Mouse (Mus musculus) midbrain, embryonic 14.5 days (tissue): Measurements from ENCODE around the gene Rcc2. TPM values are rescaled to one million over a fixed set of nuclear protein-coding genes. Genes with fewer than 3 reads are reported as not detected.
A peak's percentile ranks its signal among the peaks of the same experiment; 100 is the strongest.

ENCODE experiments used
- ATAC-seq: fragments of 200-750 bp; cut with Nextera tagmentation; 2 replicates; pipeline ENCODE4 v1.8.0; 2017; ENCODE audit warnings: moderate number of reproducible peaks, moderate library complexity; ENCODE audit not compliant: low FRiP score, low TSS enrichment
- DNase-seq: peaks from one replicate; pipeline ENCODE4 v3.0.0-alpha.2; 2015
- H3K27ac ChIP-seq: fragments of 300-500 bp; sonication (generic); replicated peaks from 2 replicates; pipeline ENCODE4 v1.5.1; 2014; ENCODE audit warnings: mild to moderate bottlenecking, low read depth, low read length, moderate library complexity
- H3K27me3 ChIP-seq: fragments of 300-500 bp; sonication (generic); 2 replicates; pipeline ENCODE4 v1.6.1; 2014; ENCODE audit warnings: low read length, control low read depth, mixed read lengths; ENCODE audit not compliant: control insufficient read depth, insufficient read depth
- H3K36me3 ChIP-seq: fragments of 300-500 bp; sonication (generic); 2 replicates; pipeline ENCODE4 v1.6.1; 2014; ENCODE audit warnings: low read length, control low read depth; ENCODE audit not compliant: control insufficient read depth, insufficient read depth
- H3K4me1 ChIP-seq: fragments of 300-500 bp; sonication (generic); 2 replicates; pipeline ENCODE4 v1.6.1; 2014; ENCODE audit warnings: mild to moderate bottlenecking, antibody characterized with exemption, low read length, control low read depth; ENCODE audit not compliant: control insufficient read depth, insufficient read depth
- H3K4me2 ChIP-seq: fragments of 300-500 bp; sonication (generic); 2 replicates; pipeline ENCODE4 v1.6.1; 2014; ENCODE audit warnings: mild to moderate bottlenecking, low read length, moderate library complexity
- H3K4me3 ChIP-seq: fragments of 300-500 bp; sonication (generic); replicated peaks from 2 replicates; pipeline ENCODE4 v1.5.1; 2014; ENCODE audit warnings: low read depth, low read length
- H3K9ac ChIP-seq: fragments of 300-500 bp; sonication (generic); replicated peaks from 2 replicates; pipeline ENCODE4 v1.6.1; 2014; ENCODE audit warnings: mild to moderate bottlenecking, low read length, moderate library complexity
- H3K9me3 ChIP-seq: fragments of 300-500 bp; sonication (generic); 2 replicates; pipeline ENCODE4 v1.6.1; 2016; ENCODE audit warnings: low read length, control low read depth, mixed read lengths; ENCODE audit not compliant: control insufficient read depth
- WGBS: fragments of 180-500 bp; shearing (Covaris S2); extraction: QIAGEN DNeasy Blood & Tissue Kit; methylation state at CpG from one replicate; pipeline ENCODE4 v1.1.7; 2014; 5-methylcytosine and 5-hydroxymethylcytosine counted together
- polyA plus RNA-seq: library from polyadenylated mRNA; unstranded; fragments of >200 nt; fragmentation: Nextera tagmentation; extraction: Ambion mirVana; gene quantifications from 2 replicates; pipeline ENCODE4 v1.2.1, GENCODE M21; 2014

Gene Rcc2
- polyA plus RNA-seq, 1 experiment from 2014 or later = 21.5 TPM

DNA sequence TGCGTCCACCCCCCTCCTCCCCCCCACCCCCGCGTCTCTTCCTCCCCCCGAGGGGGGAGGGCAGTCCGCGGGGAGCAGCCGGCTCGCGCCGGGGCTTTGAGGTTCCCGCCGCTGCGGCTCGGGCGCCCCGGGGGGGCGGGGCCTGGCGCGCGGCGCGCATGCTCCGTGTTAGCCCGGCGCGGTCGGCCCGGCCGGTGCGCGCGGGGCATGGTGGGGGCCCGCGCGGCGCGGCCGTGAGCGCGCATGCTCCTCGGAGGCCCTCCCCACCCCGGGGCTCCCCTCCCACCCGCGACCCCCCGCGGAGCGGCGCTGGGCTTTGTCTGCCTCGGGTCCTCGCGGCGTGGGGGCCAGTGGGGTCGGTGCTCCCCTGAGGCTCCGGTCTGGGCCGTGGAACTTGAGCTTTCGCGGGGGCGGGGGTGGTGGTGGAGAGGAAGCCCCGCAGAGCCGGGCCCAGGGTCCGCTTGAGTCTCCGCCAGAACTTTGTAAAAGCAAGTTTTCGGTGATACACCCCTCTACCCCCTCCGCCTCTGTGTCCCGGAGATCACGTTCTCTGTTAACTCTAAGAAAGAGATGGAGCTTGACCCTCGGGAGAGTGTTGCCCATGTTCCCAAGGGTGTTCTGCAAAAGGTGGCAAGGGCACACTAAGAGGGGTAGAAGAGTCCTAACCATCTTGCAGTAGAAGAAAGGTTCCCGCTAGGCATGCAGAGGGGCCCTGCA lies 2.4 kb downstream of the Rcc2 start:
- under 1% methylated on average over 49 of the region's 68 CpGs for WGBS
- ATAC-seq (peak; percentile 64), DNase-seq (peak; percentile 94)
- peak overlapping the region; percentile 89 for H3K9ac ChIP-seq
- H3K9me3 ChIP-seq = no peaks in the 10 kb centered on the region
- peaks cover 21% of the 10 kb centered on the region for H3K27me3 ChIP-seq
- H3K4me3 ChIP-seq = peak overlapping the region; percentile 90
- peaks cover 25% of the 10 kb centered on the region for H3K36me3 ChIP-seq
- H3K4me2 ChIP-seq = peak overlapping the region; percentile 83
- H3K4me1 ChIP-seq = peaks cover 30% of the 10 kb centered on the region
- H3K27ac ChIP-seq = peak overlapping the region; percentile 96

DNA sequence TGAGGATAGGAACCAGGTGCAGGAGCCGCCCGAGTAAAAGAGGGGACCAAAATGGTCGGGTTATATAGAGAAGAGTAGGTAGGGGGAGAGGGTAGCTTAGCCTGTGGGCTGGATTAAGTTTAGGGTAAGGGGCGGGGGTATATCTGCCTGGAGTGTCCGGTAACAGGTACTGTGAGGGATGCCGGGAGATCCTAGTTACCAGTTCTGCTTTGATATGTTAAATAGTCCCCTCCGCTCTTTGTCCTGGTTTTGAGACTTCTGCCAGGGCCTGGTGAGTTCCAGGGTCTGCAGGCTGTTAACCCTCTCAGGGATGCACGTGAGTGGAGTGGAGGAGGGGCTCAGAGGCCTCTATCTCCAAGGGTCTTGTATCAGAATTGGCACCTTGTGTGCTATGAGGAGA lies 3.3 kb downstream of the Rcc2 start:
- H3K4me3 ChIP-seq = peak overlapping the region; percentile 90
- peak; percentile 59 for DNase-seq
- H3K27me3 ChIP-seq = peaks cover 19% of the 10 kb centered on the region
- ATAC-seq = peak; percentile 7; the same call in 1 of the 2 replicates
- H3K4me1 ChIP-seq = peaks cover 30% of the 10 kb centered on the region
- no peaks in the 10 kb centered on the region for H3K9me3 ChIP-seq
- H3K9ac ChIP-seq = peak overlapping the region; percentile 89; the same call in 1 of the 2 replicates
- H3K36me3 ChIP-seq = peaks cover 33% of the 10 kb centered on the region
- peak overlapping the region; percentile 96; the same call in 1 of the 2 replicates for H3K27ac ChIP-seq
- WGBS = under 1% methylated on average over 8 of the region's 8 CpGs
- H3K4me2 ChIP-seq = peak overlapping the region; percentile 83

DNA sequence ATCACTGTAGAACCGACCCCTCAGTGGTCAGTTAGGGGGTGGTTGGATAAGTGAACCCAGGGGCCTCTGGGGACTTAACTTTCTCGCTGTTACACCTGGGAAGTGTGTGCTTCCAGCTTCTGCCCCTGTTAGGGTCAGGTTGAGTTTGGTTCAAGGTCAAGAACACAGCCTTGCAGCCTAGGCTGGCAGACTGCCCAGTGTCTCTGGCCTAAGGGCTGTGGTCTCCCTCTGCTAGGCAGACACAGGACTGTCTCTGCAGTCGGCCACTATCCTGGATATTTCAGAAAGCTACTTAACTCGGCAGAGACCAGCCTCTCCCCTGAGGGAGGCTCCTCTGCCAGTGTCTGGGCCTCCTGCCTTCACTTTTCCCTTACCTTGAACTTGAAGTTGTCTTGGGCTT lies 3.8 kb downstream of the Rcc2 start:
- Histone ChIP-seq H3K4me1 (peaks cover 30% of the 10 kb centered on the region), H3K9ac (no peak overlapping the region; the same call in 1 of the 2 replicates), H3K4me2 (peak overlapping the region; percentile 83), H3K27ac (no peak overlapping the region), H3K36me3 (peaks cover 39% of the 10 kb centered on the region), H3K9me3 (no peaks in the 10 kb centered on the region), H3K27me3 (peaks cover 14% of the 10 kb centered on the region), H3K4me3 (peak overlapping the region; percentile 90; the same call in 1 of the 2 replicates)
- WGBS = 20% methylated on average over 4 of the region's 4 CpGs
- ATAC-seq = no peak
- no peak for DNase-seq

DNA sequence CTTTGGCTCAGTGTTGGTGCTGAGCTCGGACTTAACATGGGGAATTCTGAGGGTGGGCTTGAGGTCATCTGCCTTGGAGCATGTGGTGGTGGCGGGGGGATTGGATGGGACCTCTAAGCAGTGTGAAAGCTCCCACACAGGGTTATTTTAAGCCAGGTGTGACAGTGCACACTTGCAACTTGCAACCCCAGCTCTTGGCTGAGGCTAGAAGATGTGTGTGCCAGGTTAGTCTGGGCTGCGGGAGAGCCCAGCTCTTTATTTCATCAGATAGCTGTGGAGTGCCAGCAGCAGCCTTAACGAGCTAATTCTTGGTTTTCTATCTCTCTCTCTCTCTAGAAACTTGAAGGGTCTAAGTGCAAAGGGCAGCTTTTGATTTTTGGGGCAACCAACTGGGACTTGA lies 7.3 kb downstream of the Rcc2 start:
- peaks cover 73% of the 10 kb centered on the region for H3K36me3 ChIP-seq
- no peaks in the 10 kb centered on the region for H3K27me3 ChIP-seq
- no peak overlapping the region for H3K9ac ChIP-seq
- ATAC-seq (no peak), DNase-seq (no peak)
- H3K27ac ChIP-seq = no peak overlapping the region
- no peak overlapping the region for H3K4me2 ChIP-seq
- H3K9me3 ChIP-seq = no peaks in the 10 kb centered on the region
- 80% methylated on average over 4 of the region's 4 CpGs for WGBS
- H3K4me3 ChIP-seq = no peak overlapping the region
- H3K4me1 ChIP-seq = peaks cover 21% of the 10 kb centered on the region

DNA sequence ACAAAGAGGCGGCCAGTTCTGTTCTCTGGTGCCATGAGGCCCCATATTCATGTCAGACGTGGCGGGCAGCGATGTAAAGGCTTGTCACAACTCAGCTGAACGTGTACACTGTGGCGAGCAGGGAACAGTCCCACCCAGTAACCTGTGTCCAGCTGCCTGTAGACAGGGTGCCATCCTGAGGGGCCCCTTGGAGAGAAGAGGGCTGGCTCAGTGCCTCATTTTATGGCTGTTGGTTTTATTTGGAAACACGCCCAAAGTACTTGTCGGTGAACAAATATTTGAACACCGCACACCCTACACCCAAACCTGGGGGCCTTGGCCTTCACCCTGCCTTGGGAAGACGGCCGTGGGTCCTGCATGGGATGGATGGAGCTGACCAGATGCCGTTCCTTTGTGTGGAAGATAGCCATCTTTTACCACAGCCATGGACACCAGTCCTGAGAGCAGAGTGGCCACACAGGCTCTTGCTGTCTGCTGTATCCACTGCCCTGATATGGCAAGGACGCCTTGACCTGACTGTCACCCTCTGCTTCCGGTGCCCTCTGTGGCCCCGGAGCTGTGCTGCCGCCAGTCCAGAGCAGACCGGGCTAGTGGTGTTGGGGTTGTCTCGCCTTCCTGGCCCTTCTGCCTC lies 8.1 kb downstream of the Rcc2 start:
- no peaks in the 10 kb centered on the region for H3K27me3 ChIP-seq
- no peaks in the 10 kb centered on the region for H3K9me3 ChIP-seq
- no peak overlapping the region for H3K4me2 ChIP-seq
- H3K4me3 ChIP-seq = no peak overlapping the region
- H3K4me1 ChIP-seq = peaks cover 18% of the 10 kb centered on the region
- peak overlapping the region; percentile 32; the same call in 1 of the 2 replicates for H3K27ac ChIP-seq
- H3K9ac ChIP-seq = no peak overlapping the region
- peaks cover 81% of the 10 kb centered on the region for H3K36me3 ChIP-seq
- no peak for DNase-seq
- 89% methylated on average over 18 of the region's 18 CpGs for WGBS
- no peak for ATAC-seq

DNA sequence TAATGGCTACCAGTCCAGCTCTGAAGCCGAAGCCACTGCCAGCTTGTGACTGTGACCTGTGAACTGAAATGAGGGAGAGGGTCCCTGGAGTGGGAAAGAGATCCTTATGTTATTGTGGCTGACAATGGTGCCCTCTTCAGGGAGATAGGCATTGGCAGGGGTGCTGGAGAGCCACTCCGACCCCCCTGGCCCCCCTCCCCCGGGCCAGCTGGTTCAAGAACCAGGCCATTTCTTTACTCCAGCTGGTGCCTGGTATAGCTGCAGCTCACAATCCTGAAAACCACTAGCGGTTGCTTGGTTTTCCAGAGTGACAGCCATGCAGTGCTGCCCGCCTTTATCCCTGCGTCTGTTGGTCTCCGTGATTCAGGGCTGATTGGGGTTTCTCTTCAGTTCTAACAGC lies 8.8 kb downstream of the Rcc2 start:
- ATAC-seq (no peak), DNase-seq (no peak)
- Histone ChIP-seq H3K4me3 (no peak overlapping the region), H3K27ac (no peak overlapping the region), H3K9ac (no peak overlapping the region), H3K36me3 (peaks cover 88% of the 10 kb centered on the region), H3K27me3 (no peaks in the 10 kb centered on the region), H3K9me3 (no peaks in the 10 kb centered on the region), H3K4me2 (no peak overlapping the region), H3K4me1 (peaks cover 17% of the 10 kb centered on the region)
- WGBS = 81% methylated on average over 7 of the region's 7 CpGs

DNA sequence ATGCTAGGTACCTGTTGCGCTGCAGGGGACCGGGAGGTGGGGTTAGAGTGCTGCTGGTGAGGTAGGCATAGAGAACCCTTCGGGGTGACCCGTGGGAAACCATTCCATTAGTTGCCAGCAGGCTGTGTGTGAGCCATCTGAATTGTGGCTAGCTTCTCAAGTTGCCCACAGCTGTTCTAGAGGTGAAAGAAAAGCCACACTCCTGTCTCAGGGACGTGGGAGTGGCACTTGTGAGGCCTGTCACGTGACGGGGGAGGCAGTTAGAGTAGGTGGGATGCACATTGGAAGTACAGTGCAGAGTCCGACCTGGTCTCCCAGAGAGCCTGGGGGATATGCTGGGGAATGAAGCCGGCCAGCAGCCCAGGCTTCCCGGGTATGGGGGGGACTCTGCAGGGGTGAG lies 9.3 kb downstream of the Rcc2 start:
- Histone ChIP-seq H3K9ac (no peak overlapping the region), H3K36me3 (peaks cover 92% of the 10 kb centered on the region), H3K4me2 (no peak overlapping the region), H3K4me1 (peaks cover 16% of the 10 kb centered on the region; the same call in 1 of the 2 replicates), H3K27ac (no peak overlapping the region), H3K4me3 (no peak overlapping the region), H3K27me3 (no peaks in the 10 kb centered on the region), H3K9me3 (no peaks in the 10 kb centered on the region)
- 85% methylated on average over 10 of the region's 10 CpGs for WGBS
- DNase-seq (no peak), ATAC-seq (no peak)

DNA sequence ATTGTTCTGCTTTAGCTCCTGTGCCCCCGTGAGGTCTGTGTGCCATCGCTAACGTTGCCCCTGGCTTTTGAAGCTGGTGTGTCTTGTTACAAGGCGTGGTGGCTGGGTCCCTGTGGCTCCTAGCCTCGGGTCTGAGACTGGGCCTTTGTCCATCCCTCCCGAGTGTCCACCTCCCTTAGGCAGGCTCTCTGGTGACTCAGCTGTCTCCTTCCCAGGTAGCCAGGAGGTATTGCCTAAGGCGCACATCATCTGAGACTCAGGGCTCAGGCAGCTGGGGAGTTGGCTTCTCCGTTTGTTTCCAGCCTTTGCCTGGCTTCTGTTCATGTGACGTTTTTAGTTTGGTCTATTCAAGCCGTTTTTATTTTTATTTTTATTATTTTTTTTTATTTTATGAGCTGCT lies 10.4 kb downstream of the Rcc2 start:
- no peak overlapping the region for H3K4me2 ChIP-seq
- DNase-seq = no peak
- 76% methylated on average over 10 of the region's 10 CpGs for WGBS
- H3K27ac ChIP-seq = no peak overlapping the region
- H3K9me3 ChIP-seq = no peaks in the 10 kb centered on the region
- H3K36me3 ChIP-seq = peaks cover 91% of the 10 kb centered on the region
- 0 out of 2 replicates have a peak, but pooled peaks cover 14% of the 10 kb centered on the region for H3K4me1 ChIP-seq
- no peaks in the 10 kb centered on the region for H3K27me3 ChIP-seq
- no peak for ATAC-seq
- H3K9ac ChIP-seq = no peak overlapping the region
- no peak overlapping the region for H3K4me3 ChIP-seq

DNA sequence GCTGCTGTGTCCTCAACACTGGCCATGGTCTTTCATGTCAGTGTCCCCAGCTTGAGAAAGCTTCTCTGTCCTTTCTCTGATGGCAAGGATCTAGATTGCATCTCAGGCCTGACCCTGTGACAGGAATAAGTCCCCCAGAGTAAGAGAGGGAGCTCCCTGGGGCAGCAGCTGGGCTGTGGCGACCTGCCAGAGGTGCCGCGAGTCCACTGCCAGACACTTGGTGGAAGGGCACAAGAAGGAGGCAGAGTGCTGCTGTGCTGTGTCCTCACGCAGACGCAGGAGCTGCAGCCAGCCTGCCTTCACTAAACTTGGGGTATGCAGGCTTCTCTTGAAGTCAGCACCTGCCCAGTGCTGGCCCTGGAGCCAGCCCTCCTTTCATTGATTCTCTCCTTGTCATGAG lies 11.0 kb downstream of the Rcc2 start:
- no peak overlapping the region for H3K4me3 ChIP-seq
- DNase-seq (no peak), ATAC-seq (no peak)
- no peak overlapping the region for H3K9ac ChIP-seq
- 0 out of 2 replicates have a peak, but pooled peaks cover 14% of the 10 kb centered on the region for H3K4me1 ChIP-seq
- H3K4me2 ChIP-seq = no peak overlapping the region
- WGBS = 88% methylated on average over 5 of the region's 5 CpGs
- H3K36me3 ChIP-seq = peaks cover 91% of the 10 kb centered on the region
- no peaks in the 10 kb centered on the region for H3K27me3 ChIP-seq
- no peak overlapping the region for H3K27ac ChIP-seq
- no peaks in the 10 kb centered on the region for H3K9me3 ChIP-seq
